Mouse (Mus musculus): ENCODE results near the gene Zfp362.

- TF ChIP-seq CTCF (IDR thresholded peaks at IDR 0.05; ENCODE audit: low read depth) = no peak
- TF ChIP-seq EP300 (IDR thresholded peaks at IDR 0.05; ENCODE audit: low read depth) = no peak
Measured at GRCm38 (mm10) chr4:128748309-128748708, 57.5 kb downstream of the Zfp362 start.
